Mouse (Mus musculus) stomach, postnatal 0 days (tissue): ENCODE data around the gene Ankmy2.

ENCODE experiments used
- CTCF ChIP-seq: IDR thresholded peaks from 2 replicates; pipeline ENCODE4 v1.5.1; 2016; ENCODE audit warnings: antibody characterized with exemption, low read depth, mild to moderate bottlenecking, moderate library complexity
- EP300 ChIP-seq: optimal IDR thresholded peaks from 2 replicates; pipeline ENCODE3; 2016; ENCODE audit warnings: antibody characterized with exemption

GRCm38 (mm10) chr12:36157638-36158308 lies 859 bp downstream of the Ankmy2 start, which contains the start of gene Bzw2:
- TF ChIP-seq CTCF = no peak
- TF ChIP-seq EP300 = no peak
